ENCODE assay signal across 10 mouse cellular contexts in the genomic region with DNA sequence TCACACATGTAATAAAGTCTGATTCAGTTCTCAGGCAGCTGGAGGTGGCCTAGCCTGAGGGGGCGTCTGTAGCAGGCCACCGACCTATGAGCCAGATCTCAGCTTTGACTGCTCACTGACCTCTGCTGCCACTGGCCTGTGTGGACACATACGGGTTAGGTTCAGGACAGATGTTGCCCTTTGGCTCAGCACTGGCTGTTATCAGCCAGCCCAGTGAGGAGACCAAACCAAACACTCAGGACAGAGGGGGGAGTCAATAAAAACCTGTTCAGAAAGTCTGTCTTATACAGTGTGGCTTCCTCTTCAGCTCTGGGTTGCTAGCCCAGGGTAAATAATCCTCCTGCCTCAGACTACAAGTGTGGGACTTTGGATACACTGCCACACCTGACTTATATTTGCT. TPM values are rescaled to one million over a fixed set of nuclear protein-coding genes. Genes with fewer than 3 reads are reported as not detected.
DNase-seq lines count a peak whose midpoint lies in the region; ATAC-seq and TF ChIP-seq lines count a peak whose summit lies in the region.
"Had no signal": no experiment of that assay in that cellular context is flagged by ENCODE, and none has a peak within 500 bp of the region (broad histone marks: within the 10 kb centered on the region; RNA-seq: fewer than 3 reads in every experiment).

No protein-coding gene starts in this region.

- ATAC-seq in limb, embryonic 11.5 days (ENCODE audit: insufficient number of reproducible peaks, low FRiP score, low TSS enrichment, low read depth) = no peak
- ATAC-seq in stomach, postnatal 0 days (ENCODE audit: low FRiP score, low TSS enrichment) = peak; percentile 78
- ATAC-seq: forebrain, embryonic 15.5 days; midbrain, embryonic 16.5 days had no signal

- H3K4me3 ChIP-seq in limb, embryonic 11.5 days (ENCODE audit: low read depth, low read length) = no peak overlapping the region
- H3K4me3 ChIP-seq in stomach, postnatal 0 days (ENCODE audit: low read depth, low read length) = no peak overlapping the region
- H3K4me3 ChIP-seq: forebrain, embryonic 15.5 days had no signal

- H3K4me2 ChIP-seq in limb, embryonic 11.5 days (ENCODE audit: low read depth, severe bottlenecking) = no peak overlapping the region
- H3K4me2 ChIP-seq in stomach, postnatal 0 days (replicated peaks; ENCODE audit: low read depth) = no peak overlapping the region
- H3K4me2 ChIP-seq: forebrain, embryonic 15.5 days had no signal

- intact Hi-C loops in left cerebral cortex, postnatal 36 days (cut with DNase I) = no loop called here

- peak; percentile 30 for DNase-seq in lung, postnatal 36 days
- no peak for DNase-seq in lung, adult 18-20 months
- peak; percentile 60 for DNase-seq in embryo, embryonic 9.5 days (ENCODE audit: extremely low spot score)
- DNase-seq in limb, embryonic 11.5 days (ENCODE audit: low spot score) = peak; percentile 34
- DNase-seq in stomach, postnatal 0 days (ENCODE audit: low spot score) = peak; percentile 69
- no peak for DNase-seq in left cerebral cortex, postnatal 36 days (ENCODE audit: low spot score in 2 of 2)
- no peak for DNase-seq in cerebellum, adult 9-10 months
- DNase-seq: right cerebral cortex, postnatal 14 days had no signal

- WGBS in limb, embryonic 11.5 days = 4% methylated on average over 3 of the region's 3 CpGs
- 11% methylated on average over 3 of the region's 3 CpGs for WGBS in stomach, postnatal 0 days

- H3K9ac ChIP-seq in limb, embryonic 11.5 days (ENCODE audit: low read length) = no peak overlapping the region
- no peak overlapping the region for H3K9ac ChIP-seq in stomach, postnatal 0 days (ENCODE audit: low read length)
- H3K9ac ChIP-seq: forebrain, embryonic 15.5 days had no signal

- H3K9me3 ChIP-seq in limb, embryonic 11.5 days (ENCODE audit: control insufficient read depth, low read length) = no peaks in the 10 kb centered on the region
- no peaks in the 10 kb centered on the region for H3K9me3 ChIP-seq in stomach, postnatal 0 days (ENCODE audit: control insufficient read depth, low read length)
- H3K9me3 ChIP-seq: forebrain, embryonic 15.5 days had no signal

- no peak for TF ChIP-seq EP300 in stomach, postnatal 0 days (optimal IDR thresholded peaks at IDR 0.05)

- no peaks in the 10 kb centered on the region for H3K36me3 ChIP-seq in limb, embryonic 11.5 days (ENCODE audit: control insufficient read depth, insufficient read depth, low read length)
- H3K36me3 ChIP-seq in stomach, postnatal 0 days (ENCODE audit: control insufficient read depth, insufficient read depth, low read length) = no peaks in the 10 kb centered on the region
- H3K36me3 ChIP-seq: forebrain, embryonic 15.5 days had no signal

- H3K27me3 ChIP-seq in limb, embryonic 11.5 days (ENCODE audit: control insufficient read depth, insufficient read depth, low read length) = no peaks in the 10 kb centered on the region
- H3K27me3 ChIP-seq in stomach, postnatal 0 days (ENCODE audit: control insufficient read depth, insufficient read depth, low read length) = no peaks in the 10 kb centered on the region
- H3K27me3 ChIP-seq: forebrain, embryonic 15.5 days had no signal

- peaks cover 15% of the 10 kb centered on the region for H3K4me1 ChIP-seq in limb, embryonic 11.5 days (ENCODE audit: control insufficient read depth, insufficient read depth, low read length)
- H3K4me1 ChIP-seq in stomach, postnatal 0 days (replicated peaks; ENCODE audit: control insufficient read depth, insufficient read depth) = no peaks in the 10 kb centered on the region

- H3K27ac ChIP-seq in limb, embryonic 11.5 days (replicated peaks; ENCODE audit: low read depth, low read length) = 0 out of 2 replicates have a peak overlapping the region, but pooled peaks have one; percentile 22
- H3K27ac ChIP-seq in stomach, postnatal 0 days (replicated peaks) = peak overlapping the region; percentile 81
- H3K27ac ChIP-seq: forebrain, embryonic 15.5 days had no signal

- no peak for TF ChIP-seq CTCF in stomach, postnatal 0 days (IDR thresholded peaks at IDR 0.05; ENCODE audit: low read depth)

RNA-seq across cellular contexts. Expression of a gene that starts 10.9 kb away (rescaled TPM):
- polyA plus RNA-seq in limb, embryonic 11.5 days (2014; fragmentation: Nextera tagmentation; extraction: Ambion mirVana) = 11.8 and 13.3 TPM in 2 replicates
- polyA plus RNA-seq in stomach, postnatal 0 days (2015; fragmentation: Nextera tagmentation; extraction: Ambion mirVana) = 4.4 and 4.7 TPM in 2 replicates
- total RNA-seq in left cerebral cortex, postnatal 36 days (2021) = 10 to 100 TPM; 22.0 to 30.3 TPM

RNA-seq across cellular contexts. Expression of a gene that starts 28.1 kb away (rescaled TPM):
- 1.7 and 2.3 TPM in 2 replicates for polyA plus RNA-seq in limb, embryonic 11.5 days (2014; fragmentation: Nextera tagmentation; extraction: Ambion mirVana)
- 0.40 and 0.41 TPM in 2 replicates for polyA plus RNA-seq in stomach, postnatal 0 days (2015; fragmentation: Nextera tagmentation; extraction: Ambion mirVana)
- total RNA-seq in left cerebral cortex, postnatal 36 days (2021) = under 1 TPM; 0.79 to 1.00 TPM

RNA-seq across cellular contexts. Expression of a gene that starts 44.5 kb away (rescaled TPM):
- polyA plus RNA-seq in limb, embryonic 11.5 days (2014; fragmentation: Nextera tagmentation; extraction: Ambion mirVana) = 115 and 116 TPM in 2 replicates
- 21.1 and 21.7 TPM in 2 replicates for polyA plus RNA-seq in stomach, postnatal 0 days (2015; fragmentation: Nextera tagmentation; extraction: Ambion mirVana)
- total RNA-seq in left cerebral cortex, postnatal 36 days (2021) = 10 to 100 TPM; 17.2 to 17.7 TPM

RNA-seq across cellular contexts. Expression of a gene that starts 50.1 kb away (rescaled TPM):
- polyA plus RNA-seq in limb, embryonic 11.5 days (2014; fragmentation: Nextera tagmentation; extraction: Ambion mirVana) = not detected in 2 replicates
- 0.42 and 0.80 TPM in 2 replicates for polyA plus RNA-seq in stomach, postnatal 0 days (2015; fragmentation: Nextera tagmentation; extraction: Ambion mirVana)
- total RNA-seq in left cerebral cortex, postnatal 36 days (2021) = 1 to 10 TPM in 1 of 2 experiments, under 1 TPM in 1; 0.99 to 2.3 TPM

Comparison
In these comparisons a context has a peak if more than half of its experiments do, and no peak if none do; other contexts are left out.
1. DNase-seq: peak in lung, postnatal 36 days (single experiment), embryo, embryonic 9.5 days (single experiment), limb, embryonic 11.5 days (single experiment) and stomach, postnatal 0 days (single experiment); none in lung, adult 18-20 months (0 of 2), left cerebral cortex, postnatal 36 days (0 of 2) and cerebellum, adult 9-10 months (single experiment).